Mouse (Mus musculus) kidney, adult 9 months (tissue): ENCODE results near the gene Zswim1.
A peak's percentile ranks its signal among the peaks of the same experiment; 100 is the strongest.
"Not testable (repeated sequence)": the region's sequence is repeated elsewhere in the genome, so short reads cannot be mapped to it uniquely, and the experiment has no call there.

ENCODE experiments used
- DNase-seq: peaks from one replicate; pipeline ENCODE4 v3.0.0; 2022

Gene Zswim1

GRCm38 (mm10) chr2:164831029-164831428, 8.5 kb downstream of the Zswim1 start:
- DNase-seq, result no peak

GRCm38 (mm10) chr2:164832032-164832747, 9.7 kb downstream of the Zswim1 start:
- no peak for DNase-seq

GRCm38 (mm10) chr2:164832748-164833301, 10.3 kb downstream of the Zswim1 start, which contains the start of gene Ctsa:
Ctsa (plus strand) TSS chr2:164832873.
- peak; percentile 79 for DNase-seq

- DNase-seq, result peak; percentile 98
Observed at GRCm38 (mm10) chr2:164833314-164833959, 11.0 kb downstream of the Zswim1 start, which contains the start of gene Neurl2. Neurl2 (minus strand) TSS chr2:164833456.

- DNase-seq, result peak; percentile 50
Observed at GRCm38 (mm10) chr2:164834531-164834930, 12.0 kb downstream of the Zswim1 start.

- no peak for DNase-seq
Observed at GRCm38 (mm10) chr2:164835164-164835563, 12.7 kb downstream of the Zswim1 start.

- no peak for DNase-seq
Observed at GRCm38 (mm10) chr2:164845782-164846181, 23.3 kb downstream of the Zswim1 start.

- no peak for DNase-seq
Observed at GRCm38 (mm10) chr2:164850061-164850460, 27.6 kb downstream of the Zswim1 start.

GRCm38 (mm10) chr2:164855572-164855971, 33.1 kb downstream of the Zswim1 start:
- DNase-seq, result not testable (repeated sequence)

- no peak for DNase-seq
Observed at GRCm38 (mm10) chr2:164856309-164857100, 34.0 kb downstream of the Zswim1 start.

GRCm38 (mm10) chr2:164857101-164857821, 34.8 kb downstream of the Zswim1 start, which contains the start of gene Pltp:
Pltp (minus strand) TSS chr2:164857711.
- DNase-seq, result no peak

- no peak for DNase-seq
Observed at GRCm38 (mm10) chr2:164857842-164858553, 35.5 kb downstream of the Zswim1 start.

GRCm38 (mm10) chr2:164859155-164859554, 36.7 kb downstream of the Zswim1 start:
- DNase-seq, result no peak

GRCm38 (mm10) chr2:164859640-164860432, 37.4 kb downstream of the Zswim1 start:
- DNase-seq, result peak; percentile 70

GRCm38 (mm10) chr2:164861094-164861493, 38.6 kb downstream of the Zswim1 start:
- no peak for DNase-seq

- DNase-seq, result no peak
Observed at GRCm38 (mm10) chr2:164862179-164862861, 39.8 kb downstream of the Zswim1 start.

GRCm38 (mm10) chr2:164863411-164863810, 40.9 kb downstream of the Zswim1 start:
- not testable (repeated sequence) for DNase-seq

GRCm38 (mm10) chr2:164864593-164864992, 42.1 kb downstream of the Zswim1 start:
- no peak for DNase-seq

GRCm38 (mm10) chr2:164866741-164867551, 44.5 kb downstream of the Zswim1 start:
- DNase-seq, result peak; percentile 60
